ENCODE assay signal across 1 mouse cellular context in genomic region chr2:120211448-120211847, GRCm38 (mm10).
TF ChIP-seq lines count a peak whose summit lies in the region.

No protein-coding gene starts in this region.

TF ChIP-seq in CH12.LX, 34 proteins besides CTCF, POLR2A, EP300 and RAD21:
- TF ChIP-seq NELFE (IDR thresholded peaks at IDR 0.05; ENCODE audit: low read depth, low read length), result no peak
- peak; percentile 60; the same call in 1 of the 2 replicates for TF ChIP-seq TBP (conservative IDR thresholded peaks at IDR 0.05; ENCODE audit: low read depth, low read length)
